Mouse (Mus musculus): ENCODE data around the gene Jund. TPM values are rescaled to one million over a fixed set of nuclear protein-coding genes. Genes with fewer than 3 reads are reported as not detected.

The Jund gene
- 10 to 100 TPM; 10.4 to 46.3 (median 24.7) TPM for total RNA-seq (2018; cell fraction: chromatin; rRNA removed)
- total RNA-seq (2018; cell fraction: cytosol; rRNA removed), result 100 to 1,000 TPM in 25 of 26 experiments, 10 to 100 TPM in 1; 96.8 to 198 (median 137) TPM
- 100 to 1,000 TPM in 9 of 26 experiments, 10 to 100 TPM in 17; 42.3 to 211 (median 94.7) TPM for total RNA-seq (2018; cell fraction: nucleus; rRNA removed)
- 29.7 to 79.6 TPM (median 40.0 TPM) in 3 replicates for polyA plus RNA-seq (2018)

DNA sequence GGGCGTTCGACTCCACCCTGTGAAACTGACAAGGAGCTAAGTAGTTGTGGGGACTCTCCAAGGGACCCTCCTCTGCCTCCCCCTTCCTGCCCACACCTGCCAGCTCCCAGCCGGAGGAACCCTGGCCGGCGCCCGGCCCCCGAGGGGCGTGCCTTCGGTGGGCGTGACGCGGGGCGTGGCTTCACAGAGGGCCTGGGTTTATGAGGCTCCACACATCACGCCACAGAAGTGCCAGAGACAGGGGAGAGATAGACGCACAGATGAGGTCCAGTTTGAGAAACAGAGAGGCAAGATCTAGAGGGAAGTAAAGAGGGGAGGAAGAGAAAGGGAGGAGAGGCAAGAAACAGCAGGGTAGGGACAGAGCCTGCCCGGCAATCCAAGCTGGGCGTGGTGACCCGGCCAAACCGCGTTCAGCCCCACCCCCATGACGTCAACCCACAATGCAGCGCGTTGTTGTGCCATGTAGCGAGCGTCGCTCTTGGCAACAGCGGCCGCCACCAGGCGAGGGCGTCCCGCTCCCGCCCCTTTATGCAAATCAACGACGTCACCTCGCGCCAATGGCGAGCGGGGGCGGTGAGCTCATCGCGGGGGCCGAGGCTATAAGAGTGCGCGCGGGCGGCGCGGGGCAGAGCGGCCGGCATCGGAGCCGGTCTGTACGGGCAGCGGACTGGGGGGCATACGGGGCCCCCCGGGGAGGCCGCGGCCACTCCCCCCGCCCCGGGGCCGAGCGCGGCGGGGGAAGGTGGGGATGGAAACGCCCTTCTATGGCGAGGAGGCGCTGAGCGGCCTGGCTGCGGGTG lies at the start of gene Jund:
Gene Jund, plus strand, starts transcription at position 640 of the 800 bp plus-strand sequence.
- H3K79me2 ChIP-seq (ENCODE audit: inconsistent target), result no peaks in the 10 kb centered on the region; the same call in 1 of the 2 replicates
- peak within 1 kb of the TSS; percentile 74 for H3K27ac ChIP-seq
- peak within 1 kb of the TSS; percentile 45 for H3K4me3 ChIP-seq (ENCODE audit: inconsistent target)
- 2% methylated on average over 69 of the region's 69 CpGs for WGBS (ENCODE audit: missing documents)
- H3K36me3 ChIP-seq (ENCODE audit: inconsistent target), result no peaks in the 10 kb centered on the region

- 37% methylated on average over 4 of the region's 4 CpGs for WGBS (ENCODE audit: missing documents)
- Histone ChIP-seq H3K79me2 (ENCODE audit: inconsistent target) (peaks cover 11% of the 10 kb centered on the region; the same call in 1 of the 2 replicates), H3K36me3 (ENCODE audit: inconsistent target) (peaks cover 10% of the 10 kb centered on the region; the same call in 1 of the 2 replicates), H3K4me3 (ENCODE audit: inconsistent target) (no peak overlapping the region), H3K27ac (peak overlapping the region; percentile 98)
These were observed 49.4 kb upstream of the Jund start for GRCm38 (mm10) chr8:70649324-70649723.

- Histone ChIP-seq H3K4me3 (ENCODE audit: inconsistent target) (no peak overlapping the region), H3K36me3 (ENCODE audit: inconsistent target) (peaks cover 14% of the 10 kb centered on the region; the same call in 1 of the 2 replicates), H3K27ac (peak overlapping the region; percentile 98), H3K79me2 (ENCODE audit: inconsistent target) (peaks cover 15% of the 10 kb centered on the region; the same call in 1 of the 2 replicates)
- 95% methylated on average over 15 of the region's 17 CpGs for WGBS (ENCODE audit: missing documents)
These were observed 48.4 kb upstream of the Jund start for GRCm38 (mm10) chr8:70650351-70650750.

- peaks cover 34% of the 10 kb centered on the region; the same call in 1 of the 2 replicates for H3K36me3 ChIP-seq (ENCODE audit: inconsistent target)
- WGBS (ENCODE audit: missing documents), result 31% methylated on average over 2 of the region's 2 CpGs
- H3K4me3 ChIP-seq (ENCODE audit: inconsistent target), result no peak overlapping the region
- peak overlapping the region; percentile 42 for H3K27ac ChIP-seq
- peaks cover 41% of the 10 kb centered on the region for H3K79me2 ChIP-seq (ENCODE audit: inconsistent target)
These were observed 45.5 kb upstream of the Jund start for GRCm38 (mm10) chr8:70653226-70653625.

DNA sequence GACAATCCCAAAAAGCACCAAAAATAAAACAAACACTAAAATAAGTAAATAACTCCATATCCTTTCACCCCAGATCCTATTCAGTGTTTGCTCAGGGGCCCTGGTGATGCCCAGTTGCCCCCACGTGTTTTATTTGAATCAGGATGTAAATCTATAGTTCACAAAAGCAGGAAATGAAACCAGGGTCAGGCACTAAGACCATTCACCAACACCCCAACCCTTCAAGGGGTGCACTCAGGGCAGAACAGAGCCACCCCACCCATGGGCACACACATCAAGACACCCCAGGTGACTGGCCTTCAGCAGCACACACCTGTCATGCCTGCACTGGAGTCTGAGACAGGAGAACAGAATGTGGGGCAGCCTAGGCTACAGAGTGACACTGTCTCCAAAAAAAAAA lies 44.6 kb upstream of the Jund start:
- peaks cover 50% of the 10 kb centered on the region for H3K79me2 ChIP-seq (ENCODE audit: inconsistent target)
- H3K36me3 ChIP-seq (ENCODE audit: inconsistent target), result peaks cover 34% of the 10 kb centered on the region; the same call in 1 of the 2 replicates
- WGBS (ENCODE audit: missing documents), result 0% methylated on average over 1 of the region's 1 CpGs
- H3K27ac ChIP-seq, result peak overlapping the region; percentile 35
- no peak overlapping the region for H3K4me3 ChIP-seq (ENCODE audit: inconsistent target)

DNA sequence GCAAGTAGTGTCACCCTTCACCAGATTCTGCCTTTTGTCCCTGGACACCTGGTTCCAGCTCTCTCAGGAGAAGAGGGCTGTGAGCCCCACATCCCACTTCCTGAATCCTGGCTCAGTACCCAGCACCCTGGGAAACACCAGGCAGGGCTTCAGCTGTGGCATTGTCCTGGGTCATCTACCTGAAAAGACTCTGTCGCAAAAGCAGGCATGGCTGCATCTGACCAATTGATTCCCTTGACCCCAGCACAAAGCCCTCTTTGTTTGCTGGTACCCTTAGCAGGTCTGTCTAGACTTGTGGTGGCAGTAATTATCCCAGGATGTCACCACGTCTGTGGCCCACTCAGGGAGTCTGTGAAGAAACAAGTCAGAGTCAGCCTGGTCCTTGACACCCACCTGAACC lies 43.3 kb upstream of the Jund start:
- H3K36me3 ChIP-seq (ENCODE audit: inconsistent target), result peaks cover 34% of the 10 kb centered on the region; the same call in 1 of the 2 replicates
- WGBS (ENCODE audit: missing documents), result 93% methylated on average over 2 of the region's 2 CpGs
- no peak overlapping the region for H3K27ac ChIP-seq
- peaks cover 49% of the 10 kb centered on the region for H3K79me2 ChIP-seq (ENCODE audit: inconsistent target)
- no peak overlapping the region for H3K4me3 ChIP-seq (ENCODE audit: inconsistent target)

- Histone ChIP-seq H3K4me3 (ENCODE audit: inconsistent target) (no peak overlapping the region), H3K36me3 (ENCODE audit: inconsistent target) (peaks cover 34% of the 10 kb centered on the region; the same call in 1 of the 2 replicates), H3K27ac (no peak overlapping the region), H3K79me2 (ENCODE audit: inconsistent target) (peaks cover 49% of the 10 kb centered on the region)
- WGBS (ENCODE audit: missing documents), result 93% methylated on average over 13 of the region's 13 CpGs
These were observed 42.5 kb upstream of the Jund start for GRCm38 (mm10) chr8:70656193-70656790.

DNA sequence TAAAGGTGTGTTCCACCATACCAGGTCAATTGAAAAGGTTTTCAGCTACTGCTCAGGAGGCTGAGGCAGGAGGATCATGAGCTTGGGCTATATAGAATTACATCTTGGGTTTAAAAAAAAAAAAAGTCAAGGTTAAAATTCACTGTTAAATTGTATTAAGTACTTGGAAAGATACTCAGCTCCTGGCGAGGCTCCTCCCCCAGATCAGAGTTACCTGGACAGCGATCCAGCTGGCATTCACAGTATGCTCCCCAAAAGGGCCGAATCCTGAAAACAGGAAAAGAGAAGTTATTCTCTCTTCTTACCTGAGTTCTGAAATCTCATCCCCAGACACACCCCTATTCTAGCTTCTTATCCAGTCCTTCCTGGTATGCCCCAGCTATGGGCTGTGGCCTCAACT lies 41.5 kb upstream of the Jund start:
- Histone ChIP-seq H3K4me3 (ENCODE audit: inconsistent target) (no peak overlapping the region), H3K79me2 (ENCODE audit: inconsistent target) (peaks cover 48% of the 10 kb centered on the region), H3K27ac (no peak overlapping the region), H3K36me3 (ENCODE audit: inconsistent target) (peaks cover 27% of the 10 kb centered on the region; the same call in 1 of the 2 replicates)
- 96% methylated on average over 3 of the region's 3 CpGs for WGBS (ENCODE audit: missing documents)

- Histone ChIP-seq H3K27ac (no peak overlapping the region), H3K36me3 (ENCODE audit: inconsistent target) (peaks cover 23% of the 10 kb centered on the region; the same call in 1 of the 2 replicates), H3K4me3 (ENCODE audit: inconsistent target) (peak overlapping the region; percentile 91; the same call in 1 of the 2 replicates), H3K79me2 (ENCODE audit: inconsistent target) (peaks cover 43% of the 10 kb centered on the region)
- WGBS (ENCODE audit: missing documents), result 100% methylated on average over 2 of the region's 2 CpGs
These were observed 41.0 kb upstream of the Jund start for GRCm38 (mm10) chr8:70657739-70658138.

DNA sequence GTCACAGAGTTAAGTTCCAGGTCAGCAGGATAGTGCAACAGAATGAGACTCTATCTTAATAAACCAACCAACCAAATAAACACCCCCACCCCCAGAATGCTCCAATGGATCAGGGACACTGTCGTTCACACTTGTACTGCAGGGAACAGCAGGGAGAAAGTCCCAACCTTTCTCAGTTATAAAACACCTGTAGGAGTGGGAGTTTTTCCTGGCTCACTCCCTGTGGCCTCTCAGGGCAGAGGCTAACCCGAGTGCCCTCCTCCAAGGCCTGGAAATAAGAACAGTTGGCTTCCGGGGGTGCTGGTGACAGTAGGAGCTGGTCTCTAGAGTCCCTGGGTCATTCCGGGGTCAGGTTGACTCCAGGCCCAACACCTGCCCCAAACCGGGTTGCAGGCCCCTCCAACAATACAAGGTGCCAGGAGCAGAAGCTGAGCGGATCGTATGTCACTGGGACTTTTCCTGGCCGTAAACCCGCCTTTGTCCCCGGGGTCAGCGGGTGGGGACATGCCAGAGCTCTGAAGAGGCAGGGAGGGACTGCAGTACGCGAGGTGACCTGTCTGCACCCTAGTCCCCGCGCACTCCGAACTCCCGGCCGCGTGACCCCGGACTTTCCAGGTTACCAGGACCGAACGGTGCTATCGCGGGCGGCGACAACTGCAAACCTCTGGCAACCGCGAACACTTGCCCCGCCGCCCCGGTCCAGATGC lies 39.7 kb upstream of the Jund start:
- Histone ChIP-seq H3K4me3 (ENCODE audit: inconsistent target) (peak overlapping the region; percentile 91), H3K79me2 (ENCODE audit: inconsistent target) (peaks cover 41% of the 10 kb centered on the region), H3K36me3 (ENCODE audit: inconsistent target) (peaks cover 23% of the 10 kb centered on the region; the same call in 1 of the 2 replicates), H3K27ac (peak overlapping the region; percentile 69)
- whole genome bisulfite sequencing (ENCODE audit: missing documents), result 2% methylated on average over 31 of the region's 31 CpGs

DNA sequence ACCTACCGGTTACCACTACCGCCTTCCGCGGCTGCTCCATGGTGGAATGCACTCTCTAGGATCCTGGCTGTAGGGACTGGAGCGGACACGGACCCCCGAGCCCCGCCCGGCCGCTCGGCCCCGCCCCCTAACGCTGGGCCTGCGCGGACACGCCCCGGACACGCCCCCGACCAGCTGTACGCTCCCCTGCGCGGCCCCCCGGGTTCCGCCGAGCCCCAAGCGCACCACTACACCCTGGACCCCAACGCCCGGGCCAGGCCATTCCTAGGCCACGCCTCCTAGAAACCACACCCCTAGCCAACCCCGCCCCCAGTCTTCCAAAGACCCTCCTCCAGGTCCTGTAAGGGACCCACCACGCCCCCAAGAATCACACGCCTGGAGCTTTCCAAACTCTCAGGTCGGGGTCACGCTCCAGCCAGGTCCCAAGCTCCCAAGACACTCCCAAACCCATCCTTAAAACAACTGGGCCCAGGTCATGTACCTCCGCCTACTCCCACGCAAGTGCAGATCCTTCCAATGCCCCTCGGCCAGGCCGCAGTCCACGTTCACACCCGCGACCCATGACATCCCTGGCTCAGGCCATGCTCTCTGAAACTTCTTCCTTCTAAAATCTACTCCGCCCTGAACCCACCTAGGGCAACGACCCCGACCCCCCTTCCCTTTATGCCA lies 39.0 kb upstream of the Jund start:
- peaks cover 23% of the 10 kb centered on the region; the same call in 1 of the 2 replicates for H3K36me3 ChIP-seq (ENCODE audit: inconsistent target)
- peak overlapping the region; percentile 91 for H3K4me3 ChIP-seq (ENCODE audit: inconsistent target)
- H3K27ac ChIP-seq, result peak overlapping the region; percentile 69
- 2% methylated on average over 38 of the region's 44 CpGs for whole genome bisulfite sequencing (ENCODE audit: missing documents)
- H3K79me2 ChIP-seq (ENCODE audit: inconsistent target), result peaks cover 41% of the 10 kb centered on the region

GRCm38 (mm10) chr8:70660273-70660725 lies 38.5 kb upstream of the Jund start, which contains the start of gene Pgpep1:
Gene Pgpep1 (minus strand): TSS chr8:70660388.
- WGBS (ENCODE audit: missing documents), result 18% methylated on average over 14 of the region's 14 CpGs

GRCm38 (mm10) chr8:70663691-70664090 lies 35.1 kb upstream of the Jund start:
- 90% methylated on average over 4 of the region's 4 CpGs for WGBS (ENCODE audit: missing documents)
- Histone ChIP-seq H3K79me2 (ENCODE audit: inconsistent target) (peaks cover 7% of the 10 kb centered on the region), H3K4me3 (ENCODE audit: inconsistent target) (no peak overlapping the region), H3K27ac (no peak overlapping the region), H3K36me3 (ENCODE audit: inconsistent target) (no peaks in the 10 kb centered on the region)

More at GRCm38 (mm10) chr8:70660273-70660725, 38.5 kb upstream of the Jund start, which contains the start of gene Pgpep1:
- Histone ChIP-seq H3K27ac (peak within 1 kb of the TSS; percentile 69), H3K79me2 (ENCODE audit: inconsistent target) (peaks cover 38% of the 10 kb centered on the region), H3K36me3 (ENCODE audit: inconsistent target) (peaks cover 20% of the 10 kb centered on the region; the same call in 1 of the 2 replicates), H3K4me3 (ENCODE audit: inconsistent target) (peak within 1 kb of the TSS; percentile 91)
